Mouse (Mus musculus) kidney, postnatal 14 days (tissue): Measurements from ENCODE around the gene Irgm2.
"Not testable (repeated sequence)": the region's sequence is repeated elsewhere in the genome, so short reads cannot be mapped to it uniquely, and the experiment has no call there.

ENCODE experiments used
- DNase-seq: peaks from one replicate; pipeline ENCODE4 v3.0.0; 2022; ENCODE audit warnings: mixed read lengths

Irgm2 gene

DNA sequence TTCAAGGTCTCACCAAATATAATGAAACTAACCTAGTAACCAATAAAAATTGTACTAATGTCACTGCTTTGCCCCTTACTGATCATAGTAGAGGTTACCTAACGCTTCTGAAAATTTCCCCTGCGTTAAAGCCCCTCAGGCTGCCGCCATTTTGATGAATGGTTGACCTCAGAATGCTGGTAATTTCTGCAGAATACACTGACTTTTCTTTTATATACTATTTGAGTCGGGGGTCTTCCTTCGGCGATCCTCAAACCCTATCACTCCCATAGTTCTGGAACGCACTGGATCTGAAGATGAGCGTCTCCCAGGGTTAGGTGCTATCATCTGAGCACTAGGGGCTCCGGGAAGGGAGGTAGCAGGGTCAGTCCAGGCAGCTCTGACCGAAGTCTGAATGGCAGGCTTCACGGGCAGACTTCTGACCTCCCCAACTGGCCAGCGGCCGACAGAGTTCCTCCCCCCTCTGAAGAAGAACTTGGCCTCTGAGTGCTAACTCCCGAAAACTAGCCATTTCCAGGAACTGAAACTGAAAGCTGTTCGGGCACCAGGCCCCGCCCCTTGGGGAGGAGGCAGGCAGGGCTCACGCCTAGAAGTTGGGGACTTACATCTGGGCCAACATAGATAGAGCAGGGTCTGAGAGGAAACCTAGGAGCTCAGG, 15.1 kb downstream of the Irgm2 start:
- peak; percentile 93 for DNase-seq

DNA sequence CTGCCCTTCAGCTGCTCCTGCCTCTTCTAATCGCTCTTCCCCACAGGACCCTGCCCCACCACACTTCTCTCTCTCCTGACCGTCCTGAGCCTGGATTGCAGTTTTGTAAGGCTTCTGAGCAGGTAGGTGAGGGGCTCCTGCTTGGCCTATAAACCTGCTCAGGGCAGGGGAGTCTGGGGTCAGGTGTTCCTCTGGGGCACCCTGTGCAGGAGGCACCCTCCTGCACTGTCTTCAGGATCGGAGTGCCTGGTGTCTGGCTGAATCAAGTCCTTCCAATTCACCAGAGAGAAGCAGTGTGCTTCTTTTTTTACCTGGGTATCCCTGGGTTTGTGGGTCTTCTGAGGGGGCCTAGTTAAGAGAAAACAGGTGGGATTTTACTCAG, 15.6 kb downstream of the Irgm2 start:
- not testable (repeated sequence) for DNase-seq

DNA sequence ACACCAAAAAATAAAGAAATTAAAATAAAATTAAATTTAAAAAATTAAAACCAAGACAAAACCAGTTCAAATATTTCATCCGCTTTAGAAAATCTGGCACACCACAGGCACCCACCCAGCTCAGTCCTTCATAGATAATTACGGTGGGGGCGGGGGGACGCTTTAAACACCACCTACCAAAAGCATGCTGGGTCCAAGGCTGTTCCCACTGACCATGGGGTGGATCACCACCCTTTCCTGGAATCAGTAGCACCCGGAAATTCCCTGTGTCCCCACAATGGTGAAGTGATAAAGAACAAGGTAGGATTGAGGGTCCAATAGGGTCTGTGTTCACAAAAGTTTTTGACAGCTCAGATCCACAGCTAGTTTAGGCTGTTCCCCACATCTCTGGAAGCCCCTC, 16.4 kb downstream of the Irgm2 start:
- DNase-seq = no peak

DNA sequence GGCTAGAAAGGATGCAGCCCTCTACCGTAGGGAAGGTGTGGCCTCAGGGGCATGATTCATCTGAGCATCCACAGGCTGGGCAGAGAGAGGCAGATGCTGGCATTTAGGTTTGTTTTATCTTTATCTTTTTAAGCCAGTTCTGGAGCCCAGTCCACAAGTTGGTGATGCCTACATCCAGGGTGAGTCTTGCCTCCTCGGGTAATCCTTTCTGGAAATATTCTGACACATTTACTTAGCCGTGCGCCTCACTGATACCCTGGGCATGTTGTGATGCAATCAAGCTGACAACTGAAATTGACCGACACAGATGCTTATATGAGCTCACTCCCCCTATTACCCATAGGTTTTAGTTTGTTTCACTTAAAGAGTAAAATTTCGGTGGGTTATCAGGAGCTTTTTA, 17.4 kb downstream of the Irgm2 start:
- DNase-seq = no peak

DNA sequence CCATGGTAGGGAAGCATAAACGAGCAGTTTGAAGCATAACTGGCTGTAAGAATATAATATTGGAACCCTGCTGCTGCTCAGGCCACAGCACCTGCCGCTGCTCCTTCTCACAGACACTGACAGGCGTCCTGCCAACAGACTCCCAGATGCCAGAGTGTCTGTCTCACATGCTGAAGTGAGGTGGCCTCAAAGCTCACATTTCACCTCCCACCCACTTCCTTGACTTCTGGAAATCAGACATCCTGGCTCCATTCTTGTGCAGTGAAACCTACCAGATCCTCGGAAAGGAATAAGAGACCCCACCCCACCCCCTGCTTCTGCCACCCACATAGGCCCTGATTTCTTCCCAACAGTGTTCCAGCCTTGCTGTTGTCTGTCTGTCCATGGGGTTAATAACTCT, 24.3 kb downstream of the Irgm2 start:
- peak; percentile 46 for DNase-seq

DNA sequence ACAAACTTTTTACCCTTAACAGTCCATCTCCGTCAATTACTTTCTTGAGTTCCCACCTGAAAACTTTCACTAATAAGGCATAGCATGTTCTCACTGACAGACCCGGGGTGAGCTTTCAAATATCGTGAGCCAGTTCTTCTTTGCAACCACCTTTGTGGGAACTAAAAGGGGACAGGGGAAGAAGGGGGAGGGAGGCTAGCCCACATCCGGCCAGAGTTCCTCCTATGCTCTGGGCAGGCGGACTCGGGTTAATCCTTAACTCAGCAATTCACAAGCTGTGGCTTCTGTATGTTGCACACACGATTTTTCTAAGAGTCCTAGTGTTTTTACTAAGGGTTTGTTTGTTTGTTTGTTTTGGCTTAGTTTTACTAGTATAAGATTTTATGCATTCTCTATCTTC, 24.9 kb downstream of the Irgm2 start:
- DNase-seq = peak; percentile 80

GRCm38 (mm10) chr11:58224872-58225271, 25.5 kb downstream of the Irgm2 start:
- not testable (repeated sequence) for DNase-seq

DNA sequence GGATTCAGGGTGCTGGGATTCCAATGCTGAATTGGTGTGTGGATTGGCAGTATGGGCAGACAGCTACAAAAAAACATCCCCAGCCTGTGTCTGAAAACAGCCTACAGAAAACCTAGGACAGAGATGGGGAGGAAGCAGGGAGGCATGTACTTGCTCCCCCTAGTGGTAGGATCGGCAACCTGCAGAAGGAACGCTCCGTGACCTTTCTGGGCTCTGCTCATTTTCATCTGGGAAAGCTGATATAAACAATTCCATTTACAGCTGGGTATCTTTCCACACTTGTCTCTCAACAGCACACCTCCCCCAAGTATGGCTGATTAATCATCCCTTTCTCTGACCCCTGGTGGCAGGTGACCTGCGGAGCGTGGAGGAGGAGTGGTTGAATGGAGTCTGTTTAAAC, 26.2 kb downstream of the Irgm2 start:
- DNase-seq = peak; percentile 88

- DNase-seq = no peak
Measured at GRCm38 (mm10) chr11:58226425-58226824, 27.0 kb downstream of the Irgm2 start.

GRCm38 (mm10) chr11:58228021-58228420, 28.6 kb downstream of the Irgm2 start:
- not testable (repeated sequence) for DNase-seq

GRCm38 (mm10) chr11:58230396-58230910, 31.0 kb downstream of the Irgm2 start:
- DNase-seq = no peak

DNA sequence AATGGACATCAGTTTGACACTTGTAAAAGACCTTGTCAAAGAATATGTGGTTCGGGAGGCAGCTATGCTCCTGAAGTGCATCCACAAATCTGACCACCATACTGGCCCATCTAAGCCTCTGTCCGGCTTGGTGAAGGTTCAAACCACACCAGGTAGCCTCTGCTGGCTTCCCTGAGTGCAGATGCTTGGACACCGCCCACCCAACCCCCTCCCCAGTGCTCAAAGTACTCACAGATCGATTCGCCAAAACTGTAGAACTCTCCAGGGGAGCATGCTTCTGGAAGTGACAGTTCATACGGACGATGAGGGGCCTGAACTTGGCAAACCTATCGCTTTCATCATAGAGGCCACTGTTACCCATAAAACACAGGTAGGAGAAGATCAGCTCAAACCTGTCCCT, 31.7 kb downstream of the Irgm2 start:
- DNase-seq = no peak

DNA sequence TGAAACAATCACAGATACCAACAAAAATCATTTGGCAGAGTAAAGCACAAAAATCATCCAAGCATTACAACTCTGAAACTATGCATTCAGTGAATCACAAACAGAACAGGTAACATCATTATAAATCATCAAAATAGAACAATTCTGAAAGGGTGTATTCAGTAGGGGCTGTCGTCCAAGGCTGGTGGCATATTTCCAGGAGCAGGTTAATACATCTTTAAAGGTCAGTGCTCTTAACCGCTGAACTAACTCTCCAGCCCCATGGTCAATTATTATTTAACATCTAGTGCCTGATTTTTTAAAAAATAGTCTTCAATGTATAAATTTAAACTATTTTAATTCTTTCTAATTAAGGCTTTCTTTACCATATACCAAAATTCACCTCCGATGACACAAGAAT, 35.1 kb downstream of the Irgm2 start:
- peak; percentile 44 for DNase-seq

GRCm38 (mm10) chr11:58235152-58235551, 35.7 kb downstream of the Irgm2 start:
- DNase-seq = peak; percentile 48

GRCm38 (mm10) chr11:58238840-58239791, 39.7 kb downstream of the Irgm2 start:
- peak; percentile 77 for DNase-seq

DNA sequence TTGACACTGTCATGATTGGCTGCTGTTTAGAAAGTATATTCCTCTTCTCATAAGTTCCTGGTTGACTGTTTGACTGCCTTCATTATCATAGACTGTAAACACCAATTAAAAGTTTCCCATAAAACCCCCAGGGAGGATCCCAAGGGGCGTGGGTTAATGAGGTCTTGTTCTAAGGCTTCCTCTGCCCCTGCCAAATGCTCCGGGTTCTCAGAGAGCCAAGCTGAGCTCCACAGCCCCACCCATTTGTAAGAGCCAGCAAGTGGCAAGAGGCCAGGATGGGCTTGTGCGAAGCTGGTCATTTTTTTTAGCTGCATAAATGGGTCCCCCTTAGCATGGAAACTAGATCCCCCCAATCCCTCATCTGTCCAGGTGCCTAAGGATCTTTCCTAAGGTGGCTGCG, 47.9 kb downstream of the Irgm2 start:
- peak; percentile 20 for DNase-seq

DNA sequence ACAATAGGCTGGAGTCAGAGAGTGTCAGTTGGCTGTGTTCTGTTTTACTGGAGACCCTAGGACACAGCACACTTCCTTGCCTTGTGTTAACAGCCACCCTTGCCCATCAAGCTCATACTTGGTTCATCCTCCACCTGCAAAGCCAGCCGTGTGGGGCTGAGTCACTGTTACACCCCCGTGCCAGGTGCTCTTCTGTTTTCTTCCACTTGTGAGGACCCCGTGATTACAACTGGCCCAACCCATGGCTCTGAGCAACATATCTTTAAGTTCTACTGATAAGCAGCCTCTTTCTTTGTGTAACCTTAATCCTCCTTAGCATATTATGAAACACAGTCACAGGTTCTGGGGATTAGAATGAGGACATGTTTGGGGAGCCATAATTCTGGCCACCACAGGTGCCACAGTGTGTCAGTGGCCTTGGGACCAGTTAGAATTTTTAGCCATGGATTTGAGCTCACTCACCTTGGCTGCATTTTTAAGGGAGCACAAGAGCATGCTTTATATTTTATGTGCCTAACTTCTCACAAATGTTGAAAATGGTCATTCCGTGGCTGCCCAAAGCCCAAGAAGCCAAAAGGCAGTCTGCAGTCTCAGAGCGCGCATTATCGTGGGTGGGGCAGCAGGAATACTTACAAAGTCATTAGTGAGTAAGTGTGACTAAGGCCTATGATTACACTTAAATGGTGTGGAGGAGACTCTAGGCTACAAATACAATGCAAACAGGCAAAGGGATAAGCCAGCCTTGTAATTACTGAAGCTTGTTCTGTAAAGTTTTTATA, 50.0 kb downstream of the Irgm2 start:
- DNase-seq = no peak

DNA sequence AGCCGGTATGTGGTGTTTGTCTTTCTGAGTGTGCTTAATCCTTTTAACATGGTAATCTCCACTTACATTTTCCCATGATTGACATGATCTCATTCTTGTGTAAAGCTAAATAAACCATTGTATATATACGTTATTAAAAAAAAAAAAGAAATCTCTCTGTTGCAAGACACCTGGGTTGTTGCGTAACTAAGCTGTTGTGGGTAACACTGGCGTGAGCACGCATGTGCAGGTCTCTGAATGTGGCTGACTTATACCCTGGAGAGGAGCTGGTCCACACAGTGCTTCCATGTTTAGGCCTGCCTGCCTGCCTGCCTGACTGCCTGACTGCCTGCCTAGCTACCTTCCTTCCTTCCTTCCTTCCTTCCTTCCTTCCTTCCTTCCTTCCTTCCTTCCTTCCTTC, 51.1 kb downstream of the Irgm2 start:
- no peak for DNase-seq

- no peak for DNase-seq
Measured at GRCm38 (mm10) chr11:58254411-58254810, 55.0 kb downstream of the Irgm2 start.

GRCm38 (mm10) chr11:58257816-58258215, 58.4 kb downstream of the Irgm2 start:
- no peak for DNase-seq

DNA sequence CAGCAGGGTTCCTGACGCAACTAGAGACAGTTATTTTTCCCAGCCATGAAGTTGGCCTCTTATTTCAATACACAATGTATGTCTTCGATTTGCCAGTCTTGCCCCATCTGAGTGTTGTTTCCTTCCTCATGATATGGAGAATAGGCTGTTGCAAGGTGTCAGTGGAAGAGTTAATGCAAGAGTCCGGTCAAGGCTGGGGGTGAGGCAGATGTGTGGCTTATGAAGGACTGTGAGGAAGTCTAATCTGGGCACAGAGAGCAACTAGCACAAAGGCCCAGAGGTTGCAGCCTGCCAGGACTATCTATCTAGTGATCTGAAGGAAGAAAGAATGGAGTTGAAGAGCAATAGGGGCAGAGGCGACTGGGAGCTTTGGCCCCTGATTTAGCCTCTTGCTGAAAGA, 60.7 kb downstream of the Irgm2 start:
- no peak for DNase-seq

GRCm38 (mm10) chr11:58261826-58262225, 62.4 kb downstream of the Irgm2 start:
- DNase-seq = no peak

DNA sequence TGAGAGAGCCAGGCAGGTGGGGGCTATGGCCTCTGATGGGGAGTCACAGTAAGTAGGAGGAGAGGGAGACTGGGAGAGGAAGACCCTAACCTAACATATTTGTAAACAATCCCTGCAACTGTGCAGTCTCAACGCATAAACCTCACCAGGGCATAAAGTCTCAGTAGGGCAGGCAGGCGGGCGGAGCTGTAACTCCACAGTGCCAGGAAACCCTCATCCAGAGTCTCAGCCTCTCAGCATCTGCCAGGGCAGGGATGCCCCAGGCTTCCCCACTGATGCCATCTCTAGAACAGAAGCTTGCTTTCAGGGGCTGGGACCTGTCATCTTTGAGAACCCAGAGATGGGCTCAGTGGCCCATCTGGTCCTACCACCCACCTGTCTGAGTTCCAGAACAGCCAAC, 62.9 kb downstream of the Irgm2 start:
- no peak for DNase-seq
